Mouse (Mus musculus) midbrain, embryonic 14.5 days (tissue): ENCODE measurements around the gene Dppa5a. TPM values are rescaled to one million over a fixed set of nuclear protein-coding genes. Genes with fewer than 3 reads are reported as not detected.

Experiments used
- polyA plus RNA-seq: library from polyadenylated mRNA; unstranded; fragments of >200 nt; fragmentation: Nextera tagmentation; extraction: Ambion mirVana; gene quantifications from 2 replicates; pipeline ENCODE4 v1.2.1, GENCODE M21; 2014

The Dppa5a gene
- polyA plus RNA-seq, 1 experiment from 2014 or later: 5.9 TPM

Other genes starting within 250 kb of the Dppa5a start
- gene Gsta4, start 185.4 kb downstream of the Dppa5a start, polyA plus RNA-seq: 11.1 and 15.5 TPM in 2 replicates
- gene Gsta1, start 137.5 kb downstream of the Dppa5a start, polyA plus RNA-seq: not detected in 2 replicates
- not detected in 2 replicates for gene Gm3776, start 111.0 kb downstream of the Dppa5a start, polyA plus RNA-seq
- gene Gm10639, start 78.3 kb downstream of the Dppa5a start, polyA plus RNA-seq: not detected in 2 replicates
- not detected in 2 replicates for gene Omt2a, start 53.4 kb downstream of the Dppa5a start, polyA plus RNA-seq
- gene Omt2b, start 40.6 kb downstream of the Dppa5a start, polyA plus RNA-seq: not detected in 2 replicates
- not detected in 2 replicates for gene Gsta2, start 12.4 kb downstream of the Dppa5a start, polyA plus RNA-seq
- 6.6 and 6.8 TPM in 2 replicates for gene Ooep, start 10.5 kb upstream of the Dppa5a start, polyA plus RNA-seq
- gene Ddx43, start 27.6 kb upstream of the Dppa5a start, polyA plus RNA-seq: 0.35 and 0.53 TPM in 2 replicates
- 0.28 and 0.58 TPM in 2 replicates for gene Cgas, start 75.1 kb upstream of the Dppa5a start, polyA plus RNA-seq
- gene Mto1, start 80.0 kb upstream of the Dppa5a start, polyA plus RNA-seq: 22.3 and 27.4 TPM in 2 replicates
- gene Gm17324, start 80.6 kb upstream of the Dppa5a start, polyA plus RNA-seq: 0.92 and 1.4 TPM in 2 replicates
- gene Eef1a1, start 121.0 kb upstream of the Dppa5a start, polyA plus RNA-seq: 3,788 and 4,401 TPM in 2 replicates
- gene Slc17a5, start 219.9 kb upstream of the Dppa5a start, polyA plus RNA-seq: 13.7 and 16.9 TPM in 2 replicates
- gene Cd109, start 247.4 kb upstream of the Dppa5a start, polyA plus RNA-seq: 0.97 and 1.8 TPM in 2 replicates